Mouse (Mus musculus) right cerebral cortex, adult 18-20 months (tissue): ENCODE data around the gene Phgr1.

ENCODE experiments used
- DNase-seq: peaks from one replicate; pipeline ENCODE4 v3.0.0; 2022; ENCODE audit warnings: mixed read lengths

The Phgr1 gene

GRCm38 (mm10) chr2:118751896-118752791, 20.4 kb upstream of the Phgr1 start:
- DNase-seq: no peak

- no peak for DNase-seq
These were observed 19.8 kb upstream of the Phgr1 start for GRCm38 (mm10) chr2:118752792-118753108.

GRCm38 (mm10) chr2:118754143-118754542, 18.4 kb upstream of the Phgr1 start:
- no peak for DNase-seq

GRCm38 (mm10) chr2:118755407-118755806, 17.2 kb upstream of the Phgr1 start:
- DNase-seq: no peak

DNA sequence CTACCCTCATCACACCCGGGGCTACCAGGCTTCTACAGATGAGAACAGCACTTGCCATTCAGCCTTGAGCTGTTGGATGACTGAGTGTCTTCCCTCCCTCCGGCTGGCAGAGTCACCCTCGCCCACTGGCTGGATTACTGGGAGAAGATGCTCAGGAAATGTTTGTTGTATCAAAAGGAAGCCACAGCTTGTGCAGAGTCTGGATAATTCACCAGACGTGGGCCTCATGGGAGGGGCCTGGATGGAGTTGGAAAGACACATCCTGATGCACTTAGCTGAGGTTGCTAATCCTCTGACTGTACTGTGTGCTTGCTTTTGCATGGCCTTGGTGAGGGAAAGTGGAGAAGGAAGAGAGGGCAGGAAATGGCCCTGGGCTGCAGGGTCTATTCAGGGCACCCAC, 16.5 kb upstream of the Phgr1 start:
- peak; percentile 47 for DNase-seq

DNA sequence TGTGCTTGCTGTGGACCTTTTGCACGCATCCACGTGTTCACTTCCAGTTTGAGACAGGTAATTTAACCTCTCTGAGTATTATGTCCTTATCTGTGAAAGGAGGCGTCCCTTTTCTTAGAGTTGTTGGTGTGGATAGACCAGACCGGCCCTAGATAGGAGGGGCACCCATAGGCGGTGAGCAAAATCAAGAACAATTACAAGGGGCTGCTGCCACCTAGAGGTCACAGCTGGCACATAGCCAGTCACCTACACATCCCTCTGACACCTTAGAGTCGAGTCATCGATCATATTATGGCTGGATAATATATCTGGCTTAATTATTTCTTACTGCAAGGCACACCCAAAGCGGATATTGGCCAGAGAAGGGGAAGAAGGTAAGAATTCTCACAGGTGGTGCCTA, 12.7 kb upstream of the Phgr1 start:
- DNase-seq: peak; percentile 45

DNA sequence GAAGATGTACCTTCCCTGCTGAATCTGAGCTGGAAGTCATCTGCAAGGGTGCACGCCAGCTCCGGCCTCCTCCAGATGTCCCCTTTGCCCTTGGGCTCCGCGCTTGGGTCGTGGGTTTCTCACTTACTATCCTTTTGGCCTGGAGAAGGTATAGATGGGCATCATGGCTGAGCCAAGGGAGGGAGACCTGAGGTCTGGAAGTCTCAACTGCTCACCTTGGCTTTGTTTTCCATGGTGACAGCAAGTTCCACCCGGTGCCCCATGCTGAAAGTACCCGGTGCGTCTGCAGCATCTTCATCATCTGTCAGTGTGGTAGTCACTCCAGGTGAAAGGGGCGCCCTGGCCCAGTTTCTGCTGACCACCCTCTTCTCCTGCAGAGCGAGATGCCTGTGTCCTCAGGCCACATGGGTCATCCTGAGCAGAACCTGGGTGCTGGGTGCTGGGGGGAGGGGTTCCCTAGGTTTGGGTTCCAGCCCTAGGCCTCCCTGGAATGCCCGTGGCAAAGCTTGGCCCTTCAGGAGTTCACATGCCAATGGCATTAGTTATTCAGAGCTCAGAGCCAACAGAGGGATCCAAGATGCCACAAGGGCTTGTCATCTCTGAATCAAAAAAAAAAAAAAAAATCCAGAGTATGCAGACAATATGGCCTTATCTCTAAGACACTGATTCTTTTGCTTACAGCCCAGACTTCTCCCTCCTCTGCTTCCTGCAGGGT, 12.1 kb upstream of the Phgr1 start:
- DNase-seq: no peak

DNA sequence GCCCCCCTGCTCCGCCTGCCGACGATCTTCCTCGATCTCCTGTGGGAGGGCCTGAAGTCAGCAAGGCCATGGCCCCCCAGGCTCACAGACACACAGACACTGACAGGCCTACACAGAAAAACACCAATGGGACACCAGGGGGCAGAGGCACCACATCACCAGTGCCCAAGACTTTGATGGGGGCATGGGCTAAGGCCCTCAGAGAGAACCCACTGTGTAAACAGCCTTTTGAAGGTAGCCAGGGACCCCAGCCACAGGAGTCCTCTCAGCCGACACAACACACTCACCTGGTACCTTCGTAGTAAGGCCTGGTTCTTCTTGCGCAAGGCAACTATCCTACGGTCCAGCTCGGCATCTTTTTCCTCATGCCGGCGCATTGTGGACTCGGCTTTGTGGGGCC, 11.2 kb upstream of the Phgr1 start:
- DNase-seq: no peak

DNA sequence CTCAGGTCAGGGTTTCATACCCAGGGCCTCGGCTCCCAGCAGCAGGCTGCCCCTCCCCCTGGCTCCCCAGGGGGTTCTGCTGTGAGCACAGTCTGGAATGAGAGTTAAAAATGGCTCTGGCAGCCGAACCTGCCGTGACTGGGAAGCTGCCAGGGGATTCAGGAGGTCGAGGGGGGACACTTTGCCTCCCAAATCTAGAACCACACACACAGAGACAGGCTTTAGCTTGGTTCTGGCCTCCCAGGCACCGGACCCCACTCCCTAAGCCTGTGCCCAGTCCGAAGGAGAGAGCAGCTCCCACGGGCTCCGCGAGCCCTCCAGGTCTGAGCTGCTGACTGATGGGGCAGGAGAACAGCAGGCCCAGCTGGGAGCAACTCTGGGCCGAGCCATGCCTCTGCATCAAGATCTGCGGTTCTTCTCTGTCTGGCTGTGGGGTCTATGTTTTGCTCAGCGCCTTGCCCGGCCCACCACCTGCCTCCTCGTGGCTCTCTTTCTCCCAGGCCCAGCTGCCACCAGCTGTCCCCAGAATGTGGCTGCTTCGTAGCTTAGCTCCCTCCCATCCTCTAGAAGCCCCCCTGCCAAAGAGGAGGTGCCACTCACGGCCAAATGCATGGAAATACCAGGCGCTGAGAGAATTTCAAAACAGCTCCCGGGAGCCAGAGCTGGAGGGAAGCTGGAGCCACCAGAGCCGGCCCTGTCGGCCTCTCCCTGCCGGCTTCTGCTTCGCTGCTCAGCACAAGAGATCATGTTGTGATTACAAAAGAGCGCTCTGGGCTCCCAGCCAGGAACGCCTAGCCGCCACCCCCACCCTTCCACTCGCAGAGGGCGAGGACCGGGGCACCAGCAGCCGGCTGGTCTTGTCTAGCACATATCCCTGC, 10.4 kb upstream of the Phgr1 start, which contains the start of gene Ccdc9b:
Ccdc9b (minus strand) TSS at position 756 of the 878 bp plus-strand sequence.
- peak; percentile 88 for DNase-seq

DNA sequence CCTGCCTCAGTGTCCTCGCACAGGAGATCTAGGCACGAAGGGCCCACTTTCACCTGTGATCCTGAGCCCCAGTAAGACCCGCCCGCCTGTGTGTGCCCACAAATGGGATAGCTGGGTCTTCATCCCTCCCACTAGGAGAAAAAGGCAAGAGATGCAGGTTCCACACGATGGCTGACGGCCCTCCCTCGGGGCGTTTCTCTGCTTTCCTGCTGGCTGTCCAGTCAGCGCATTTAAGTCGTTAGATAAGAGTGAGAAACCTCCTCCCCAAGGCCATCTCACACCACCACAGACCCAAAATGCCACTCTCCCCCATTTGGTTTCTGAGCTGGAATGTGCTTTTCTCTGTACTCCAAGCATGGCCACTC, 9.8 kb upstream of the Phgr1 start:
- DNase-seq: no peak

- DNase-seq: peak; percentile 83
These were observed 9.1 kb upstream of the Phgr1 start for GRCm38 (mm10) chr2:118763469-118763868.

DNA sequence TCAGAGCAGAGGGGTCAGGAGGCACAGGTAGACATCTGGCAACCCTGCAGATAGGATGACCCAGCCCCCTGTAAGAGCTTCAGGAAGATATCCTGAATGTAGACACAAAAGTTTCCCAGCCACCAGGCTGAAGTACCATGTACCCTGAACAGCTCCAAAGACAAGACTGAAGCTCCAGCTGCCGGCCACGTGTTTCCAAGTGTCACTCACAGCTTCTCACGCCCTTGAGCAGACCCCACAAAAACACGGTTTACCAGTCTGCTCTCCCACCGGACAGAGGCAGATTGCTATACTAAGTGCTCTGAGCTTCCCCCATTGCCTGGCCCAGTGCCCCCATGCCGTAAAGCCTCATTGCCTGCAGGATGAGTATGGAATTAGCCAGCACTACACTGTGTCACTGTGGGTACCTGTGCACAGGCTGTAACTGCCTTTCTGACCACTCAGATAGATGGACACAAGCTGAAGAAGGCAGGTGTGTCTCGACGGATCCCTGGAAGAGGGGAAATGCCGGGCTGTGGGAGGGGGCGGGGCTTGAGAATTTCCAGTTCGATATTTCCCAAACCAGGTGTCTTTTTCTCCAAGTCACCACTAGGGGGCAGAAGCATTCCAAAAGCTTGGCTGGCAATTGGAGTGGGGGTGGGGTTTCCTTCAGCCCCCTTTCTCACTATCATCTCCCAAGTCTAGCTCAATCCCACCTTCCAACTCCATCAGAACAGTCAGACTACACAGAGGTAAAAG, 8.3 kb upstream of the Phgr1 start:
- peak; percentile 59 for DNase-seq

DNA sequence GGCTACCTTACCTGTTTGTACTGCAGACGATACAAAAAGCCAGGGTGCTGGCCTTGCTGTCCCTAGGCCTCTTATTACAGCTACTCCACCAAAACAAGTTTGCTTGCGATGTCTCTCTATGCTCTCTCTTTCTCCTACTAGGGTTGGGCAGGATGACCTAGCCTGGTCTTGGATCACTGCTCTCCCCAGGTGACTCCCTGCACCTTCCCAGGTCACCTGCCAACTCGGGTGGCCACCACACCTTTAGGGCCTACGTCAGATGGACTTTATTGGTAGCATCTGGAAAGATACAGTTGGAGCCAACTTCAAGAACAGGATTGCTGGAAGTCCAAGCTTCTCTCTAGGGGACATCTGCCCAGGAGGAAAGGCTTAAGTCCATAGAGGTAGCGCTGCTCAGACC, 7.7 kb upstream of the Phgr1 start:
- no peak for DNase-seq

DNA sequence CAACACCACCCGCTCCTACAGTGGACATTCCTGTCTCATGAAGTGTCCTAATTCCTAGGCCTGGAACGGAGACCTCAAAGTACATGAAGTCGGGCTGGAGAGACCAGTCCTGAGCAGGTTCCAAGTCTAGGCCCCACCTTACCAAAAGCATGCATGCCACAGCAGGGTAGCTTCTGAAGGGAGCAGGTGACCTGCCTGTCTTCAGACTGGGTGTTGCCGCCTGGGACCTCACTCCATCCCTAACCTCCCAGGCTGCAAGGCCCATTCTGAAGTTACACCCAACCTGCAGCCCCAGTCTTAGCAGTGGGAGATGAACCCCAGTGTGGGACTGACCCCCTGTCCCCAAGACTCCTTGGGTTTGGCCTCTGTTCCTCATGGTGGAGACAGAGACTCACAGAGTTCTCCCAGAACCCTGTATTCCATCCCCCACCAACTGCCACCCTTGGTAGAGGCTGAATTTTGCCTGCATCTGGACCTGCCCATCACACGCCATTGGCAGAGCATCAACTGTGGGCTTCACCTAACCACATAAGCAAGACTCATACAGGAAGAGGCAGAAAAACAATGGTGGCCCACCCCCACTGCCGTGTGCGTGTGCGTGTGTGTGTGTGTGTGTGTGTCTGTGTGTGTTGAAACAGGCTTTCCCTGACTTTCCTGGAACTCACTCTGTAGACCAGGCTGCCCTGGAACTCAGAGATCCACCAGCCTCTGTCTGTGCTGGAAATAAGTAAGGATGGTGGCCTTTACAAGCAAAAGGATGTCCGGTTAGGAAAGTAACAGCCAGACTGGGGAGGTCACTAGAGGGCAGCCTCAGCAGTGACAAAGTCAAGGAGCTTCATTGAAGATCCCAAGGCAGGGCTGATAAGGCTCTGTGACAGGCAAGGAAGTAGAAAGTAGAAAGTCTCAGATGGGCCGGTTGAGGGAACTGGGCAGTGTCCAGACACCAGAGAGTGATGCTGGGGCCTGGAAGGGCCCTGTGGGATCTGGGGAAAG, 6.2 kb upstream of the Phgr1 start:
- no peak for DNase-seq

GRCm38 (mm10) chr2:118774536-118774935, 2.0 kb downstream of the Phgr1 start:
- DNase-seq: no peak

DNA sequence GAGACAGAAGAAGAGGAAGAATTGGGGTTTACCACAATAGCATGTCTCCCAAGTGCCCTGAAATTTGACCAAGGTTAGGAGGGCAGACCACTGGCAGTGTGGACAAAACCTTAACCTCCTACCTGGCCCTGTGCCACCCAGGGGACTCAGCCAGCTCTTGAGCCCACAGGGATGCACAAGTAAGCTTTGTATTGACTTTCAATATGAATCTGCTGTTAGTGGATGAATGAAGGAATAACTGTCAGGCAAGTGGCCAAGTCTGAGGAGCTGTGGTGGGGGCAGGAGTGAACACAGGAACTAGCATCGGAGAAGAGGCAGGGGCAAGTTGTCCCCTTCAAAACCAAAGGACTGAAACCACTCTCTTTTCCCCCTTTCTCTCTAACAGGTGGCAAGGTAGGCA, 2.8 kb downstream of the Phgr1 start:
- peak; percentile 63 for DNase-seq

- DNase-seq: peak; percentile 89
These were observed 3.3 kb downstream of the Phgr1 start for GRCm38 (mm10) chr2:118775846-118776245.

- DNase-seq: no peak
These were observed 3.7 kb downstream of the Phgr1 start for GRCm38 (mm10) chr2:118776295-118776694.

DNA sequence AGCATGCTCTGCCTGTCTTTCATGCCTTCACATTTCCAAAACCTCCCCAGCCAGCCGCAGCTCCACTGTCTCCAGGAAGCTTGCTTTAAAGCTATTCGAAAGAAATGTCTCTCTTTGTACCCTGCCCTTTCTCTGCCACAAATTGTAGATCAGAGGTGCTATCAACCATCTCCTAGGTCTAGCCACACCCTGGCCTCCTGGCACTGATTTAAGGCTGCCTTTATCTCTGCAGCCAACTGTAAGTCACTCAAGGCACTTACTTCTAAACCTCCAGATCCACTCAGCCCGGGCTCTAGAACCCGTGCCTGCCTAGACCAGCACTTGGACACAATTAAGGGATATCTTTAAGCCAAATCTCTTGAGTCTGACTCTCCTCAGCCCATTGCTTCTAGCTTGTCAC, 5.8 kb downstream of the Phgr1 start:
- no peak for DNase-seq

- no peak for DNase-seq
These were observed 6.5 kb downstream of the Phgr1 start for GRCm38 (mm10) chr2:118779065-118779464.
